In genomic region chr9:115893947-115894346, GRCm38 (mm10) we compare ENCODE assay signal across 19 mouse cellular contexts. TPM values are rescaled to one million over a fixed set of nuclear protein-coding genes. Genes with fewer than 3 reads are reported as not detected.
A peak's percentile ranks its signal among the peaks of the same experiment; 100 is the strongest.
DNase-seq lines count a peak whose midpoint lies in the region; ATAC-seq and TF ChIP-seq lines count a peak whose summit lies in the region.
"Had no signal": no experiment of that assay in that cellular context is flagged by ENCODE, and none has a peak within 500 bp of the region (broad histone marks: within the 10 kb centered on the region; RNA-seq: fewer than 3 reads in every experiment).

No protein-coding gene starts in this region.

- no peak overlapping the region for H3K27ac ChIP-seq in kidney, embryonic 15.5 days
- H3K27ac ChIP-seq in thymus, adult 2 months (ENCODE audit: control insufficient read depth, insufficient read depth, low read length), result no peak overlapping the region
- H3K27ac ChIP-seq: forebrain, embryonic 15.5 days; gastrocnemius, adult 2 months; hindbrain, embryonic 10.5 days; limb, embryonic 10.5 days; liver, embryonic 13.5 days had no signal

- no peaks in the 10 kb centered on the region for H3K4me1 ChIP-seq in kidney, embryonic 15.5 days
- H3K4me1 ChIP-seq in thymus, adult 2 months (replicated peaks; ENCODE audit: control insufficient read depth, insufficient read depth, low read length), result no peaks in the 10 kb centered on the region
- H3K4me1 ChIP-seq: forebrain, embryonic 15.5 days; hindbrain, embryonic 10.5 days; limb, embryonic 10.5 days; liver, embryonic 13.5 days had no signal

- no peak for ATAC-seq in kidney, embryonic 15.5 days (replicated peaks; ENCODE audit: low FRiP score)
- ATAC-seq: forebrain, embryonic 15.5 days; midbrain, embryonic 16.5 days had no signal

- TF ChIP-seq CTCF in thymus, adult 2 months (IDR thresholded peaks at IDR 0.05; ENCODE audit: borderline replicate concordance, control insufficient read depth, extremely low read depth, insufficient read depth, low read length, poor library complexity), result no peak

- no peak overlapping the region for H3K9ac ChIP-seq in kidney, embryonic 15.5 days
- H3K9ac ChIP-seq: forebrain, embryonic 15.5 days; liver, embryonic 13.5 days had no signal

- DNase-seq in gastrocnemius, postnatal 14 days, result peak; percentile 15
- no peak for DNase-seq in gastrocnemius, postnatal 4 days (ENCODE audit: low spot score in 2 of 2)
- DNase-seq in kidney, adult 8-10 months, result peak; percentile 4 to 8
- peak; percentile 7 for DNase-seq in kidney, adult 9 months
- DNase-seq in lung, postnatal 36 days, result peak; percentile 7
- DNase-seq in thymus, adult 2 months, result no peak
- DNase-seq: cerebellum, adult 8-10 months; embryo, embryonic 11 days; gastrocnemius, adult 2 months; liver, embryonic 13.5 days; right cerebral cortex, postnatal 4 days; thymus, postnatal 14 days had no signal

- 84% methylated on average over 10 of the region's 10 CpGs for WGBS in kidney, embryonic 15.5 days
- WGBS in thymus, adult 2 months, result 94% methylated on average over 10 of the region's 10 CpGs

- intact Hi-C loops in gastrocnemius, postnatal 14 days (cut with DNase I; ENCODE audit: low total_unique reads), result no loop called here

- H3K36me3 ChIP-seq in kidney, embryonic 15.5 days, result no peaks in the 10 kb centered on the region
- no peaks in the 10 kb centered on the region for H3K36me3 ChIP-seq in thymus, adult 2 months (ENCODE audit: control insufficient read depth, insufficient read depth, low read length)
- H3K36me3 ChIP-seq: forebrain, embryonic 15.5 days; G1E; hindbrain, embryonic 10.5 days; limb, embryonic 10.5 days; liver, embryonic 13.5 days had no signal

- H3K9me3 ChIP-seq in kidney, embryonic 15.5 days (replicated peaks), result peaks cover 5% of the 10 kb centered on the region
- H3K9me3 ChIP-seq: hindbrain, embryonic 10.5 days; limb, embryonic 10.5 days; liver, embryonic 13.5 days had no signal

- no peak for TF ChIP-seq POLR2A in thymus, adult 2 months (IDR thresholded peaks at IDR 0.05; ENCODE audit: control insufficient read depth, extremely low read depth, insufficient read depth, low read length, poor library complexity)

- no peak overlapping the region for H3K4me2 ChIP-seq in kidney, embryonic 15.5 days
- H3K4me2 ChIP-seq: forebrain, embryonic 15.5 days; liver, embryonic 13.5 days had no signal

- H3K4me3 ChIP-seq in kidney, embryonic 15.5 days (replicated peaks), result no peak overlapping the region
- no peak overlapping the region for H3K4me3 ChIP-seq in thymus, adult 2 months (ENCODE audit: control insufficient read depth, insufficient read depth, low read length)
- H3K4me3 ChIP-seq: forebrain, embryonic 15.5 days; gastrocnemius, adult 2 months; hindbrain, embryonic 10.5 days; limb, embryonic 10.5 days; liver, embryonic 13.5 days had no signal

- H3K27me3 ChIP-seq in kidney, embryonic 15.5 days, result no peaks in the 10 kb centered on the region
- no peaks in the 10 kb centered on the region for H3K27me3 ChIP-seq in thymus, adult 2 months (ENCODE audit: control insufficient read depth, insufficient read depth, low read length)
- H3K27me3 ChIP-seq: forebrain, embryonic 15.5 days; liver, embryonic 13.5 days had no signal

RNA-seq across cellular contexts. Expression of gene Gadl1, which starts 15.3 kb away (rescaled TPM):
- 10 to 100 TPM; 19.0 to 19.4 TPM for total RNA-seq in gastrocnemius, postnatal 14 days (2021)
- total RNA-seq in gastrocnemius, postnatal 4 days (2021), result 10 to 100 TPM; 18.4 to 22.9 TPM
- 0.30 and 0.51 TPM in 2 replicates for polyA plus RNA-seq in kidney, embryonic 15.5 days (2015; fragmentation: Nextera tagmentation; extraction: Ambion mirVana)
- polyA plus RNA-seq in thymus, adult 2 months (2012; rRNA removed), result 0.05 and 0.11 TPM in 2 replicates
- total RNA-seq: megakaryocyte, adult 5-6 weeks had no signal
- polyA plus RNA-seq: G1E had no signal

Comparison
In these comparisons a context has a peak if more than half of its experiments do, and no peak if none do; other contexts are left out.
1. DNase-seq: peak in gastrocnemius, postnatal 14 days (single experiment), kidney, adult 8-10 months (2 of 2), kidney, adult 9 months (single experiment) and lung, postnatal 36 days (single experiment); none in gastrocnemius, postnatal 4 days (0 of 2) and thymus, adult 2 months (single experiment).